Mouse (Mus musculus) E14TG2a.4 (cell line): Measurements from ENCODE around the gene Gm49380.

ENCODE experiments used
- CTCF ChIP-seq: conservative IDR thresholded peaks from 2 replicates; pipeline ENCODE4 v1.5.1; 2014; ENCODE audit warnings: low read length
- NANOG ChIP-seq: IDR thresholded peaks from 2 replicates; pipeline ENCODE4 v1.6.1; 2014; ENCODE audit warnings: borderline replicate concordance, low read length, mixed read lengths

DNA sequence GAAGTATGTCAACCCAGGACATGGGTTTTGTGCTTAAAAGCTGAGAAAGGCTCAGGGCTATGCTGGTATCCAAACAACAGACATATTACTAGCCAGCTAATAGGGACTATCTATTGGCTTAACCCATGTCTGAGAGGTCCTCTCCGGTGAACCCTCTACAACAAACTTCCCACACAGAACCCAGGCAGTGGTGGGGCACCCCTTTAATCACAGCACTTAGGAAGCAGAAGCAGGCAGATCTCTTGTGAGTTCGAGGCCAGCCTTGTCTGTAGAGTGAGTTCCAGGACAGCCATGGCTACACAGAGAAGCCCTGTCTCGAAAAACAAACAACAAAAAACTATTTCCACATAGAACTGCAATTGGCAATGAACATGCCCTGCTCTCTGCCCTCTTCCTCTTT is 13.4 kb upstream of the Gm49380 start:
- TF ChIP-seq CTCF = no peak
- TF ChIP-seq NANOG = no peak
